Mouse (Mus musculus) olfactory bulb, adult 2 months (tissue): ENCODE measurements around the gene Dffa. TPM values are rescaled to one million over a fixed set of nuclear protein-coding genes. Genes with fewer than 3 reads are reported as not detected.
"Not testable (repeated sequence)": the region's sequence is repeated elsewhere in the genome, so short reads cannot be mapped to it uniquely, and the experiment has no call there.

Experiments used
- H3K27ac ChIP-seq: fragments of 200-500 bp; 2 replicates; pipeline ENCODE4 v1.5.1; 2012; ENCODE audit warnings: low read depth, low read length; ENCODE audit not compliant: insufficient read depth
- H3K4me1 ChIP-seq: fragments of 200-500 bp; 2 replicates; pipeline ENCODE4 v1.6.1; 2012; ENCODE audit warnings: low read length; ENCODE audit not compliant: control insufficient read depth, insufficient read depth
- H3K4me3 ChIP-seq: fragments of 200-500 bp; 2 replicates; pipeline ENCODE4 v1.5.1; 2012; ENCODE audit warnings: mild to moderate bottlenecking, low read depth, low read length, moderate library complexity; ENCODE audit not compliant: insufficient read depth
- CTCF ChIP-seq: fragments of 200-500 bp; IDR thresholded peaks from 2 replicates; pipeline ENCODE4 v1.5.1; 2012; ENCODE audit warnings: low read depth, mild to moderate bottlenecking, low read length, moderate library complexity; ENCODE audit not compliant: insufficient read depth
- POLR2A ChIP-seq: fragments of 200-500 bp; IDR thresholded peaks from 2 replicates; pipeline ENCODE4 v1.6.1; 2012; ENCODE audit warnings: mild to moderate bottlenecking, low read depth, low read length, moderate library complexity; ENCODE audit not compliant: insufficient read depth
- WGBS: fragments of 180-500 bp; shearing (Covaris S2); methylation state at CpG from one replicate; pipeline ENCODE4 v1.1.7; 2018; 5-methylcytosine and 5-hydroxymethylcytosine counted together
- polyA plus RNA-seq: library from polyadenylated mRNA; stranded (reverse); fragments of >200 nt; gene quantifications from 2 replicates; pipeline ENCODE4 v1.2.4, GENCODE M21; 2012; ENCODE audit warnings: low replicate concordance; ENCODE audit not compliant: missing spikeins, insufficient read depth, insufficient read length

The Dffa gene
- polyA plus RNA-seq, 1 experiment: not detected

GRCm38 (mm10) chr4:149085381-149085780, 18.6 kb upstream of the Dffa start:
- TF ChIP-seq CTCF (no peak), POLR2A (no peak)
- Histone ChIP-seq H3K4me3 (no peak overlapping the region), H3K4me1 (peaks cover 5% of the 10 kb centered on the region), H3K27ac (no peak overlapping the region)
- WGBS: 88% methylated on average over 5 of the region's 5 CpGs

GRCm38 (mm10) chr4:149091364-149091763, 12.6 kb upstream of the Dffa start:
- no peak for TF ChIP-seq CTCF
- no peak for TF ChIP-seq POLR2A
- Histone ChIP-seq H3K4me1 (no peaks in the 10 kb centered on the region), H3K4me3 (no peak overlapping the region), H3K27ac (no peak overlapping the region)
- 85% methylated on average over 8 of the region's 8 CpGs for WGBS

- WGBS: 80% methylated on average over 3 of the region's 3 CpGs
These were observed 6.0 kb upstream of the Dffa start for GRCm38 (mm10) chr4:149097956-149098355.

GRCm38 (mm10) chr4:149098571-149098970, 5.4 kb upstream of the Dffa start:
- Histone ChIP-seq H3K27ac (no peak overlapping the region), H3K4me3 (peak overlapping the region; percentile 75), H3K4me1 (peaks cover 9% of the 10 kb centered on the region)
- TF ChIP-seq POLR2A: no peak
- no peak for TF ChIP-seq CTCF
- 12% methylated on average over 11 of the region's 11 CpGs for WGBS

More at GRCm38 (mm10) chr4:149097956-149098355, 6.0 kb upstream of the Dffa start:
- Histone ChIP-seq H3K27ac (no peak overlapping the region), H3K4me1 (peaks cover 9% of the 10 kb centered on the region), H3K4me3 (no peak overlapping the region)
- TF ChIP-seq CTCF: no peak
- no peak for TF ChIP-seq POLR2A

- H3K4me1 ChIP-seq: peaks cover 9% of the 10 kb centered on the region
- TF ChIP-seq POLR2A (peak; percentile 68), CTCF (no peak)
- H3K4me3 ChIP-seq: peak within 1 kb of the TSS; percentile 75
- H3K27ac ChIP-seq: no peak within 1 kb of the TSS
- under 1% methylated on average over 50 of the region's 50 CpGs for WGBS
These were observed 4.5 kb upstream of the Dffa start, which contains the start of gene Pex14 for GRCm38 (mm10) chr4:149099369-149100017. TSS of gene Pex14 (minus strand) at chr4:149099876.

GRCm38 (mm10) chr4:149100449-149100848, 3.5 kb upstream of the Dffa start:
- H3K4me3 ChIP-seq, H3K27ac ChIP-seq: not testable (repeated sequence)
- peaks cover 12% of the 10 kb centered on the region for H3K4me1 ChIP-seq
- WGBS: 86% methylated on average over 12 of the region's 12 CpGs

GRCm38 (mm10) chr4:149101456-149101855, 2.5 kb upstream of the Dffa start:
- no peak overlapping the region for H3K4me3 ChIP-seq
- peaks cover 15% of the 10 kb centered on the region for H3K4me1 ChIP-seq
- no peak overlapping the region for H3K27ac ChIP-seq
- TF ChIP-seq CTCF (no peak), POLR2A (no peak)
- 74% methylated on average over 3 of the region's 3 CpGs for WGBS

- 75% methylated on average over 12 of the region's 12 CpGs for WGBS
- H3K4me3 ChIP-seq, H3K27ac ChIP-seq, H3K4me1 ChIP-seq: not testable (repeated sequence)
These were observed 16.1 kb downstream of the Dffa start for GRCm38 (mm10) chr4:149119978-149120562.

- Histone ChIP-seq H3K4me1 (peaks cover 26% of the 10 kb centered on the region), H3K4me3 (no peak overlapping the region), H3K27ac (no peak overlapping the region)
- 82% methylated on average over 5 of the region's 5 CpGs for WGBS
- TF ChIP-seq POLR2A: no peak
- no peak for TF ChIP-seq CTCF
These were observed 19.5 kb downstream of the Dffa start for GRCm38 (mm10) chr4:149123432-149123831.
